Mouse (Mus musculus) G1E (cell line): ENCODE measurements around the gene Tspan18.

Experiments used
- CTCF ChIP-seq: IDR thresholded peaks from 2 replicates; pipeline ENCODE4 v1.5.1; 2012; ENCODE audit warnings: low read depth, low read length, inconsistent platforms, mixed read lengths
- GATA1 ChIP-seq: IDR thresholded peaks from 2 replicates; pipeline ENCODE4 v1.6.1; 2012; ENCODE audit warnings: borderline replicate concordance, low read length, inconsistent platforms, mixed read lengths
- GATA2 ChIP-seq: IDR thresholded peaks from 2 replicates; pipeline ENCODE4 v1.6.1; 2012; ENCODE audit warnings: low read depth, low read length, inconsistent platforms, borderline replicate concordance
- POLR2AphosphoS5 ChIP-seq: IDR thresholded peaks from 2 replicates; pipeline ENCODE4 v1.6.1; 2012; ENCODE audit warnings: low read depth, low read length, inconsistent platforms; ENCODE audit not compliant: insufficient replicate concordance
- TAL1 ChIP-seq: conservative IDR thresholded peaks from 2 replicates; pipeline ENCODE4 v1.6.1; 2012; ENCODE audit warnings: low read depth, low read length, inconsistent platforms, mixed read lengths

DNA sequence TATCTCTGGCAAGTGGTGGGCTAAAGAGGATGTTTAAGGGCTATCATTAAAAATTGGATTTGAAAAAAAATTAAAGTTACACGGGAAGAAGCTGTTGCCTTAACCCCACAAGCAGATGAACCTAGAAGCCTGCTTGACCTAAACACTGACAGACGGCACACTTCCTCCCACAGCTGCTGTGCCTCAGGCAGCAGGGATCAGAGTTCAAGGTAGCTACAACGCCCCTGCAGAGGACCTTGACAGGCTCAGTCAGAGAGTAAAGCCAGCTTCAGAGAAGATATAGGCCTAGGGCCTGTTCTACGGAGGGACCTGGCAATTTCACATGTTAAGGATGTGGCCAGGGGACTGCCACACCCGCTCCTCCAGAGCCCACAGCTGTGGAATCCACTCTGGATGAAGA is 161.8 kb downstream of the Tspan18 start:
- no peak for TF ChIP-seq CTCF
- no peak for TF ChIP-seq GATA1
- no peak for TF ChIP-seq TAL1
- no peak for TF ChIP-seq POLR2AphosphoS5
- no peak for TF ChIP-seq GATA2
